Mouse (Mus musculus) liver, adult 2 months (tissue): ENCODE data around the gene Rsph9. TPM values are rescaled to one million over a fixed set of nuclear protein-coding genes. Genes with fewer than 3 reads are reported as not detected.
A peak's percentile ranks its signal among the peaks of the same experiment; 100 is the strongest.

Experiments used
- DNase-seq: peaks from one replicate; pipeline ENCODE4 v3.0.0-alpha.2; 2011; ENCODE audit warnings: low read depth, low spot score; ENCODE audit errors: extremely low read depth
- H3K27ac ChIP-seq: fragments of 200-500 bp; replicated peaks from 2 replicates; pipeline ENCODE4 v1.5.1; 2012; ENCODE audit warnings: low read depth, mild to moderate bottlenecking, control low read depth, inconsistent platforms, low read length; ENCODE audit not compliant: insufficient read depth
- H3K27me3 ChIP-seq: fragments of 200-500 bp; 2 replicates; pipeline ENCODE4 v1.6.1; 2012; ENCODE audit warnings: mild to moderate bottlenecking, moderate library complexity, low read length, inconsistent platforms; ENCODE audit not compliant: control insufficient read depth, insufficient read depth
- H3K36me3 ChIP-seq: fragments of 200-500 bp; 2 replicates; pipeline ENCODE4 v1.6.1; 2012; ENCODE audit warnings: low read length, inconsistent platforms; ENCODE audit not compliant: control insufficient read depth, insufficient read depth
- H3K4me1 ChIP-seq: fragments of 200-500 bp; 2 replicates; pipeline ENCODE4 v1.6.1; 2011; ENCODE audit warnings: low read length; ENCODE audit not compliant: control insufficient read depth, insufficient read depth
- H3K4me3 ChIP-seq: fragments of 200-500 bp; 2 replicates; pipeline ENCODE4 v1.5.1; 2011; ENCODE audit warnings: low read depth, mild to moderate bottlenecking, control low read depth, low read length, moderate library complexity; ENCODE audit not compliant: insufficient read depth
- H3K79me2 ChIP-seq: fragments of 200-500 bp; 2 replicates; pipeline ENCODE4 v1.6.1; 2012; ENCODE audit warnings: inconsistent platforms, mild to moderate bottlenecking, low read length, moderate library complexity; ENCODE audit not compliant: control insufficient read depth, insufficient read depth
- H3K9ac ChIP-seq: fragments of 200-500 bp; 2 replicates; pipeline ENCODE4 v1.6.1; 2012; ENCODE audit warnings: low read depth, mild to moderate bottlenecking, control low read depth, inconsistent platforms, low read length
- CTCF ChIP-seq: fragments of 200-500 bp; IDR thresholded peaks from 2 replicates; pipeline ENCODE4 v1.5.1; 2011; ENCODE audit warnings: low read depth, low read length, control low read depth
- POLR2A ChIP-seq: fragments of 200-500 bp; IDR thresholded peaks from 2 replicates; pipeline ENCODE4 v1.6.1; 2011; ENCODE audit warnings: low read length, control low read depth; ENCODE audit not compliant: insufficient read depth; ENCODE audit errors: extremely low read depth
- WGBS: fragments of 180-500 bp; shearing (Covaris S2); methylation state at CpG from one replicate; pipeline ENCODE4 v1.1.7; 2018; 5-methylcytosine and 5-hydroxymethylcytosine counted together
- polyA plus RNA-seq: library from polyadenylated mRNA; depleted of rRNA; stranded (reverse); fragments of >200 nt; gene quantifications from 2 replicates; pipeline ENCODE4 v1.2.3, GENCODE M21; 2012
- total RNA-seq: library from RNA; depleted of rRNA; stranded (reverse); fragments of >200 nt; gene quantifications from 2 replicates; pipeline ENCODE4 v1.2.3, GENCODE M21; 2014

The Rsph9 gene
- total and polyA plus RNA-seq, 2 experiments, result 0.83 to 0.93 TPM

DNA sequence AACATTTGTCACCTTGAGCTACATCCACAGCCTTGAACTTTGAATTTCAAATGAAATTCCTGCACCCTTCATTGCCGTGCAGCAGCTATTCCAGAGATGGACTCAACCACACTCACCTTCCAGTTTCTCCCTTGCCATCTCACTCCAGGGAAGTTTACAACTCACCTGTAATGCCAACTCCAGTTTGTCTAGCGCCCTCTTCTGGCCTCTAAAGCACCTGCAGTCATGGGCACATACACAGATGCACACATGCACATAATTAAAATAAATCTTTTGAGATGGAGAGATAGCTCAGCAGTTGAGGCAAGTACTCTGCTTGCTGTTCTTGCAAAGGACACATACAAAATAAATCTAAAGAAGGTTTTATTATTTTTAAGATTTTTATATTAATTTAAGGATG lies 65.0 kb downstream of the Rsph9 start:
- Histone ChIP-seq H3K4me1 (no peaks in the 10 kb centered on the region), H3K36me3 (no peaks in the 10 kb centered on the region), H3K4me3 (no peak overlapping the region), H3K27ac (no peak overlapping the region), H3K9ac (no peak overlapping the region), H3K27me3 (no peaks in the 10 kb centered on the region), H3K79me2 (no peaks in the 10 kb centered on the region)
- WGBS, result 78% methylated on average over 2 of the region's 2 CpGs
- TF ChIP-seq POLR2A, result no peak
- TF ChIP-seq CTCF, result no peak
- DNase-seq, result no peak

DNA sequence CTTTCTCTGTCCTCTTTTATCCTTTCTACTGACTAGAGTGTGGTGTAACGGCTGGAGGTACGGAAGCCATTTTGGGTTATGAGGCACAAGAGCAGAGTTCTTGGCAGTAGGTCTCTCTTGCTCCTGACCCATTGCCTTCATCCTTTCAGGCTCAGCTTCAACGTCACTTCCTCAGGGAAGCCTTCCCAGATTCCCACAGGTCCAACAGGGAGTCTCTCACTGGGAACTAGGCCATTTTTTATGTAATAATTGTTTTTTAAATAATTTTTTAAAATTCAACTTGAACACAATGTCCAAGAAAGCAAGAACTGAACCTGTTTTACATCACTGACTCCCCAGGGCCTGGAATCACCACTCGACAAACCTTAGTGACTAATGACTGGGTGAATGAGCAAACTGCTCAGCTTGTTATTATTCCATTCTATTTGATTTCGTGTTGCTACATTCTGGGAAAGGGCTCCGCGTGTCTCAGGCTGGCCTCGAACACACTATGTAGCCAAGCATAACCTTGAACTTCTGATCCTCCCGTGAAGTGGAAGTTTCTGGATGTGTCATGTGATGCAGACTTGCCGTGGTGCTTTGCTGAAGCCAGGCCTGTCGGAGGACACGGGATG lies 66.0 kb downstream of the Rsph9 start:
- Histone ChIP-seq H3K36me3 (no peaks in the 10 kb centered on the region), H3K27ac (no peak overlapping the region), H3K9ac (no peak overlapping the region), H3K79me2 (no peaks in the 10 kb centered on the region), H3K4me1 (peaks cover 6% of the 10 kb centered on the region), H3K4me3 (no peak overlapping the region), H3K27me3 (no peaks in the 10 kb centered on the region)
- 91% methylated on average over 12 of the region's 12 CpGs for WGBS
- TF ChIP-seq POLR2A (no peak), CTCF (no peak)
- no peak for DNase-seq

DNA sequence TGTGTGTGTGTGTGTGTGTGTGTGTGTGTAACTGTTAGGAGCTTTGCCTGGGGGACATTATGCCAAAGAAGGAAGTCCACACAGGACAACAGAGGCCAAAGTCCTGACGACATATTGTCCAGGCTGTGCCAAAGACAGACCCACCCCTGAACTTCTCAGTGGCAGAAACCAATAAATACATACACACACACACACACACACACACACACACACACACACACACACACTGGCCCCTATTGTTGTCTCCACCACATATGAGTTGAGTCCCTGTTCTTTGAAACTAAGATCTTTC lies 67.8 kb downstream of the Rsph9 start:
- WGBS, result 55% methylated on average over 1 of the region's 1 CpGs

DNA sequence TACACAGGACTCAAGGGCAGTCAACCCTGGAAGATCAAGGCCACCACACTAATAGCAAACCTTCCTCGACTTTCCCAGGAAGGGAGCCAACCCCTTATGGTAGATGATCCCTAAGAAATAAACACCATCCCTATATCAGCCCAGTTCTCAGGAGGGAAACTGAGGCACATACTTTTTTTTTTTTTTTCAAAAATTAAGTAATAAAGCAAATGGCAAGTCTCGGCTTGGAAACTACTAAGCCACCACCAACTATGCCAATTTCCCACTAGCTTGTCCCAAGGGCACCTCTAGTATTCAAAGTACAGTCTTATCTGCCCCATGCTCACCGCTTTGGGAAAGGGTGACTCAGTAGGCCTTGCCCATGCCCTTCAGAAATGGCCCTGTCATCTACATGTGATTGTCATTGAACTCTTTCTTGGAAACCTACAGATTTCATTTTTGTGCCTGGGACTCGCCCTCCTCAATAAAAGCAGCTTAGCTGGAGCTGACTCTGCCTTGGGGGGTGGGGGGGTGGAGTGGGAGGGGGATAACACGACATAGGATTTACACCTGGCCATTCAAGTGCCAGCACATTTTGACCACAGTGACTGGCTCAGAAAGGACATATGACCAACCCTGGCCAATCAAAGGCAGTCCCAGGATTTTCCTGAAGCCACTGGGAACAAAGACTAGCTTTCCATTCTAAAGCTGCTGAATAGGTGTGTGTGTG lies 68.3 kb downstream of the Rsph9 start:
- WGBS, result 60% methylated on average over 5 of the region's 5 CpGs
- Histone ChIP-seq H3K27me3 (no peaks in the 10 kb centered on the region), H3K4me3 (no peak overlapping the region), H3K36me3 (no peaks in the 10 kb centered on the region), H3K27ac (no peak overlapping the region), H3K4me1 (peaks cover 6% of the 10 kb centered on the region), H3K9ac (no peak overlapping the region), H3K79me2 (no peaks in the 10 kb centered on the region)
- TF ChIP-seq CTCF, result no peak
- TF ChIP-seq POLR2A, result no peak
- no peak for DNase-seq

More for the DNA sequence above, 67.8 kb downstream of the Rsph9 start:
- TF ChIP-seq POLR2A, result no peak
- TF ChIP-seq CTCF, result no peak
- Histone ChIP-seq H3K36me3 (no peaks in the 10 kb centered on the region), H3K27me3 (no peaks in the 10 kb centered on the region), H3K4me3 (no peak overlapping the region), H3K27ac (no peak overlapping the region), H3K79me2 (no peaks in the 10 kb centered on the region), H3K4me1 (peaks cover 6% of the 10 kb centered on the region), H3K9ac (no peak overlapping the region)
- no peak for DNase-seq

DNA sequence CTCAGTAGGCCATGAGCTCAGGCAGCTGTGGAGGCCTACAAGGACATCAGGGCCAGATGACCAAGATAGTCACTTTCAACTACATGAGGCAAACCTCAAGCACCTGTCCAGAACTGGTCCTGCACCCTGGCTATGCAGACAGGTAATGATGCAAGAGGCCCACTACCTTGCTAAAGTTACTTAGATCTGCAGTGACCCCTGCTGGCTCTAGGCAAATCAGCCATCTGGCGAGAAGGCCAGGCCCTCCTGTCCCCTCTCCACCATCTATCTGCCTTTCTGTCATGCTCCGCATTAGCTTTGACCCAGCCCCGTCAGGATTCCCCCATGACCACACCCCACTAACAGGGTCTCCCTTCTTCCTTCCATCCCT lies 68.9 kb downstream of the Rsph9 start:
- no peaks in the 10 kb centered on the region for H3K36me3 ChIP-seq
- no peaks in the 10 kb centered on the region for H3K27me3 ChIP-seq
- peak; percentile 61 for DNase-seq
- 56% methylated on average over 3 of the region's 3 CpGs for WGBS
- H3K4me3 ChIP-seq, result no peak overlapping the region
- TF ChIP-seq CTCF, result peak; percentile 77
- no peak for TF ChIP-seq POLR2A
- no peak overlapping the region for H3K27ac ChIP-seq
- H3K4me1 ChIP-seq, result peaks cover 6% of the 10 kb centered on the region
- no peak overlapping the region for H3K9ac ChIP-seq
- H3K79me2 ChIP-seq, result no peaks in the 10 kb centered on the region

DNA sequence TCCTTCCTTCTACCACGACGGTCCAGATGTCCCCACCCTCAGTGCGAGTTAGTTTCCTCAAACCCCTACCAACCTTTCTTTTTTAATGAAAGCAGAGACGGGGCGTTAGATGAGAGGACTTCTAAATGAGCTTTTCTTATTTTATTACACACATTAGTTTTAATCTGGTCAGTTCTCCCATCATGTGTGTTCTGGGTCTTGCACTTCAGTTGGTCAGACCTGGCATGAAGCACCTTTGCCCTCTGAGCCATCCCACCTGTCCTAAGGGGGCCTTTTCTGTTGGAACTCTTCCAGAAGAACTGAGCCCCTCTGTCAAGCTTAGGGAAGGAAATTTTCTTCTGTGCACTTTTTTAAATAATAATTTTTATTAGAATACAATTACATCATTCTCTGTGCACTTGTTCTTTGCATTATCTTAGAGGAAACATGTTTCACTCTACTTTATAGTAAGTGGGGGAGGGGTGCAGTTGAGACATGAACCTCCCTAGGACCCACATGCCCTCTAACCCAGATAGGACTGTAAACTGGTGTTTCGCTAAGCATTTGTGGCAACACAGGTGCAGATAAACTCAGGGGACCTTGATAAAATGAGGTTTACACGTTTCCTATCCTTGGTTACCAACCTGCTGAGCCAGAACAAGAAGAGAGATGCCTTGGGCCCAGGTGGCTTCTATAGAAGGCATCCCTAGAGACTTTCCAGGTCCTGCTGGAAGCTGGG lies 69.5 kb downstream of the Rsph9 start:
- no peak overlapping the region for H3K27ac ChIP-seq
- H3K79me2 ChIP-seq, result no peaks in the 10 kb centered on the region
- no peak overlapping the region for H3K4me3 ChIP-seq
- no peaks in the 10 kb centered on the region for H3K36me3 ChIP-seq
- no peak for DNase-seq
- H3K9ac ChIP-seq, result no peak overlapping the region
- TF ChIP-seq POLR2A, result no peak
- TF ChIP-seq CTCF, result no peak
- peaks cover 6% of the 10 kb centered on the region for H3K4me1 ChIP-seq
- H3K27me3 ChIP-seq, result no peaks in the 10 kb centered on the region
- 28% methylated on average over 7 of the region's 7 CpGs for WGBS
